Mouse (Mus musculus) lung, postnatal 0 days (tissue): ENCODE measurements around the gene Olfr399. TPM values are rescaled to one million over a fixed set of nuclear protein-coding genes. Genes with fewer than 3 reads are reported as not detected.

Experiments
- ATAC-seq: fragments of 200-750 bp; cut with Nextera tagmentation; 2 replicates; pipeline ENCODE4 v1.8.0; 2017; ENCODE audit warnings: moderate library complexity
- DNase-seq: peaks from one replicate; pipeline ENCODE4 v3.0.0-alpha.2; 2016; ENCODE audit warnings: low spot score
- H3K27ac ChIP-seq: fragments of 300-500 bp; sonication (generic); 2 replicates; pipeline ENCODE4 v1.5.1; 2014; ENCODE audit warnings: antibody characterized with exemption, mild to moderate bottlenecking, low read length, mixed read lengths
- H3K27me3 ChIP-seq: fragments of 300-500 bp; sonication (generic); replicated peaks from 2 replicates; pipeline ENCODE4 v1.6.1; 2014; ENCODE audit warnings: low read length, mixed read lengths; ENCODE audit not compliant: insufficient read depth
- H3K36me3 ChIP-seq: fragments of 300-500 bp; sonication (generic); 2 replicates; pipeline ENCODE4 v1.6.1; 2014; ENCODE audit warnings: low read length, mixed read lengths; ENCODE audit not compliant: insufficient read depth
- H3K4me1 ChIP-seq: fragments of 300-500 bp; sonication (generic); 2 replicates; pipeline ENCODE4 v1.6.1; 2014; ENCODE audit warnings: antibody characterized with exemption, low read depth, low read length, mixed read lengths; ENCODE audit not compliant: insufficient read depth
- H3K4me2 ChIP-seq: fragments of 300-500 bp; sonication (generic); replicated peaks from 2 replicates; pipeline ENCODE4 v1.6.1; 2014; ENCODE audit warnings: low read depth, mild to moderate bottlenecking, low read length, moderate library complexity, mixed read lengths
- H3K4me3 ChIP-seq: fragments of 300-500 bp; sonication (generic); 2 replicates; pipeline ENCODE4 v1.5.1; 2014; ENCODE audit warnings: low read depth, low read length
- H3K9ac ChIP-seq: fragments of 300-500 bp; sonication (generic); replicated peaks from 2 replicates; pipeline ENCODE4 v1.6.1; 2014; ENCODE audit warnings: low read depth, mild to moderate bottlenecking
- H3K9me3 ChIP-seq: fragments of 300-500 bp; sonication (generic); 2 replicates; pipeline ENCODE4 v1.6.1; 2016; ENCODE audit warnings: low read length, mixed read lengths
- CTCF ChIP-seq: IDR thresholded peaks from 2 replicates; pipeline ENCODE4 v1.5.1; 2016; ENCODE audit warnings: antibody characterized with exemption, mild to moderate bottlenecking
- EP300 ChIP-seq: IDR thresholded peaks from 2 replicates; pipeline ENCODE4 v1.6.1; 2016; ENCODE audit warnings: antibody characterized with exemption, mild to moderate bottlenecking, control low read depth
- WGBS: fragments of 180-500 bp; shearing (Covaris S2); extraction: QIAGEN DNeasy Blood & Tissue Kit; methylation state at CpG from one replicate; pipeline ENCODE4 v1.1.7; 2014; 5-methylcytosine and 5-hydroxymethylcytosine counted together
- polyA plus RNA-seq: library from polyadenylated mRNA; unstranded; fragments of >200 nt; fragmentation: Nextera tagmentation; extraction: Ambion mirVana; gene quantifications from 2 replicates; pipeline ENCODE4 v1.2.1, GENCODE M21; 2015

Gene Olfr399
- polyA plus RNA-seq = not detected in 2 replicates

DNA sequence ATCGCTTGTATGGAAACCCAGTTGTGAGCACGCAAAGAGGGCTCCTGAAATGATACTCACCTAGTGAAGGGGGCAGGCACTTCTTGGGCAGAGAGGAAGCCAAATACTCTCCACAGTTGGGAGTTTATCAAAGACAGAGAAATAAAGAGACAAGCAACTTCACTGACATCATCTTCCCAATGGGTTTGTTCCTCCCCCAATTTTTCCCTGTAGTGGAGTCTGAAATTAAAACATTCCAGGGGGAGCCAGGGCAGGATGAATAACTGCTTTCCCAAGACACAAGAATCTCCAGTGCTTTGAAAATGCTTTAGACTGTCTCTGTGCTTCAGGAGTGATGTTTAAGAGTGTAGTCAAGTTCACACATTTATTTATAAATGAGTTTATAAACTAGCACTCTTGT, at the start of gene Olfr399, which contains the start of gene Olfr139:
TSS of gene Olfr399 (minus strand) at position 165 of the 400 bp plus-strand sequence.
TSS of gene Olfr139 (minus strand) at position 101 of the 400 bp plus-strand sequence.
- TF ChIP-seq CTCF (no peak), EP300 (no peak)
- Histone ChIP-seq H3K27ac (no peak within 1 kb of the TSS), H3K4me1 (no peaks in the 10 kb centered on the region), H3K27me3 (no peaks in the 10 kb centered on the region), H3K4me2 (no peak within 1 kb of the TSS), H3K9me3 (no peaks in the 10 kb centered on the region), H3K9ac (no peak within 1 kb of the TSS), H3K36me3 (no peaks in the 10 kb centered on the region), H3K4me3 (no peak within 1 kb of the TSS)
- no peak for ATAC-seq
- WGBS = 73% methylated on average over 2 of the region's 2 CpGs
- DNase-seq = no peak

DNA sequence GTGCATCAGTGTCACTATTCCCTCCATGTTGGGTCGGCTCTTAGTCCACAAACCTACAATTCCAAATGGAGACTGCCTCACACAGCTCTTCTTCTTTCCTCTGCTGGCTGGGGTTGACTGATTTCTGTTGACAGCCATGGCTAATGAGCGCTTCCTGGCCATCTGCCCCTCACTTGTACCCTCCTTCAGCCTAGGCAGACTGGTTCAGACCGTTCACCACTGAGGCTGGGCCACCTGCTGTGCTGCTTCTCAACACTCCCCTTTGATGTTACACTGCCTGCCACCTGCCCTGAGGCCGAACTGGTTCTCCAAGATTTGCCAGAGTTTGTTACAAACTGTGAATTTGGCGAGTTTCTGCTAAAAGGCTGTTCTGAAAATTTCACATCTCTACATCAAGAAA, 48.7 kb upstream of the Olfr399 start:
- Histone ChIP-seq H3K27ac (no peak overlapping the region), H3K4me3 (no peak overlapping the region), H3K27me3 (no peaks in the 10 kb centered on the region), H3K4me1 (no peaks in the 10 kb centered on the region), H3K9ac (no peak overlapping the region), H3K9me3 (no peaks in the 10 kb centered on the region), H3K4me2 (no peak overlapping the region), H3K36me3 (no peaks in the 10 kb centered on the region)
- WGBS = 31% methylated on average over 5 of the region's 5 CpGs
- DNase-seq (no peak), ATAC-seq (no peak)
- no peak for TF ChIP-seq CTCF
- TF ChIP-seq EP300 = no peak

- ATAC-seq = no peak
- H3K36me3 ChIP-seq = no peaks in the 10 kb centered on the region
- H3K27me3 ChIP-seq = no peaks in the 10 kb centered on the region
- no peaks in the 10 kb centered on the region for H3K4me1 ChIP-seq
- no peak for TF ChIP-seq EP300
- no peak for TF ChIP-seq CTCF
- no peak overlapping the region for H3K27ac ChIP-seq
- no peak overlapping the region for H3K9ac ChIP-seq
- no peak overlapping the region for H3K4me2 ChIP-seq
- 52% methylated on average over 2 of the region's 2 CpGs for WGBS
- no peaks in the 10 kb centered on the region for H3K9me3 ChIP-seq
- H3K4me3 ChIP-seq = no peak overlapping the region
- DNase-seq = no peak
These were observed 45.1 kb upstream of the Olfr399 start for GRCm38 (mm10) chr11:74101507-74101906.

GRCm38 (mm10) chr11:74100724-74101123, 44.3 kb upstream of the Olfr399 start:
- Histone ChIP-seq H3K9ac (no peak overlapping the region), H3K27ac (no peak overlapping the region), H3K36me3 (no peaks in the 10 kb centered on the region), H3K4me3 (no peak overlapping the region), H3K27me3 (no peaks in the 10 kb centered on the region), H3K4me2 (no peak overlapping the region), H3K4me1 (no peaks in the 10 kb centered on the region), H3K9me3 (no peaks in the 10 kb centered on the region)
- no peak for DNase-seq
- 57% methylated on average over 2 of the region's 2 CpGs for WGBS
- no peak for ATAC-seq
- TF ChIP-seq EP300 (no peak), CTCF (no peak)

- Histone ChIP-seq H3K9ac (no peak within 1 kb of the TSS), H3K4me3 (no peak within 1 kb of the TSS), H3K4me2 (no peak within 1 kb of the TSS), H3K4me1 (no peaks in the 10 kb centered on the region), H3K9me3 (no peaks in the 10 kb centered on the region), H3K27ac (no peak within 1 kb of the TSS), H3K36me3 (no peaks in the 10 kb centered on the region), H3K27me3 (no peaks in the 10 kb centered on the region)
- WGBS = 93% methylated on average over 1 of the region's 1 CpGs
- no peak for DNase-seq
- no peak for TF ChIP-seq CTCF
- no peak for TF ChIP-seq EP300
- ATAC-seq = no peak
These were observed 13.2 kb upstream of the Olfr399 start, which contains the start of gene Zfp616 for GRCm38 (mm10) chr11:74069655-74070054. Gene Zfp616 (plus strand): TSS chr11:74069955.

DNA sequence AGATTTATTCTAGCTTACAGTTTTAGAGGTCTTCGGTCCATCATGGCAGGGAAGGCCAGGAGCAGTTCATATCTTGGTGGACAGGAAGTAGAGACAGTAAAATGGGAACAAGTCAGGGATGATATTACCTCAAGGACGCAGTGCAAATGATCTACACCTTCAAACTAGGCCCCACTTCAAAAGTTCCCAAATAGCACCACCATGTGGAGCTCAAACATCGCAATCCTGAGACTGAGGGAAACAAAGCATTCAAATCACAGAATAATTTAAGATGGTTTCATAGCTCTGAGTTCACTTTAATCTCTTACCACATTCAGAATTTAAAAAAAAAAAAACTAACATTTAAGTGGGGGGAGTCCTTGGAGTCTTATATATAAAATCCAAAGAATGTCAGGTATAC, 5.1 kb downstream of the Olfr399 start:
- Histone ChIP-seq H3K9me3 (no peaks in the 10 kb centered on the region), H3K9ac (no peak overlapping the region), H3K27ac (no peak overlapping the region), H3K4me2 (no peak overlapping the region), H3K36me3 (no peaks in the 10 kb centered on the region), H3K27me3 (no peaks in the 10 kb centered on the region), H3K4me3 (no peak overlapping the region), H3K4me1 (no peaks in the 10 kb centered on the region)
- WGBS = 63% methylated on average over 3 of the region's 3 CpGs
- DNase-seq (no peak), ATAC-seq (no peak)
- no peak for TF ChIP-seq CTCF
- TF ChIP-seq EP300 = no peak

Other genes with a start within 250 kb of the Olfr399 start
- not detected in 2 replicates for gene Olfr392, start 239.6 kb downstream of the Olfr399 start, polyA plus RNA-seq
- not detected in 2 replicates for gene Olfr393, start 205.2 kb downstream of the Olfr399 start, polyA plus RNA-seq
- not detected in 2 replicates for gene Olfr394, start 165.8 kb downstream of the Olfr399 start, polyA plus RNA-seq
- not detected in 2 replicates for gene Olfr395, start 147.3 kb downstream of the Olfr399 start, polyA plus RNA-seq
- gene Olfr23, start 119.9 kb downstream of the Olfr399 start, polyA plus RNA-seq = not detected in 2 replicates
- not detected in 2 replicates for gene Olfr397, start 95.8 kb downstream of the Olfr399 start, polyA plus RNA-seq
- gene Olfr398, start 66.2 kb downstream of the Olfr399 start, polyA plus RNA-seq = not detected in 2 replicates
- not detected in 2 replicates for gene Olfr139, start 64 bp downstream of the Olfr399 start, polyA plus RNA-seq
- gene Zfp616, start 13.3 kb upstream of the Olfr399 start, polyA plus RNA-seq = not detected in 2 replicates
- not detected in 2 replicates for gene Olfr401, start 57.1 kb upstream of the Olfr399 start, polyA plus RNA-seq
- gene Olfr402, start 96.9 kb upstream of the Olfr399 start, polyA plus RNA-seq = not detected in 2 replicates
- gene Olfr403, start 129.6 kb upstream of the Olfr399 start, polyA plus RNA-seq = not detected in 2 replicates
- not detected in 2 replicates for gene Olfr43, start 154.8 kb upstream of the Olfr399 start, polyA plus RNA-seq
- gene Olfr406, start 203.2 kb upstream of the Olfr399 start, polyA plus RNA-seq = not detected in 2 replicates
- not detected in 2 replicates for gene Olfr59, start 227.1 kb upstream of the Olfr399 start, polyA plus RNA-seq